Mouse (Mus musculus) testis, adult 2 months (tissue): ENCODE data around the gene Tmem189.

Source experiments
- CTCF ChIP-seq: fragments of 200-500 bp; IDR thresholded peaks from 2 replicates; pipeline ENCODE4 v1.5.1; 2012; ENCODE audit warnings: low read depth, mild to moderate bottlenecking, inconsistent platforms, low read length, moderate library complexity; ENCODE audit not compliant: control insufficient read depth, insufficient read depth, insufficient replicate concordance
- POLR2A ChIP-seq: fragments of 200-500 bp; IDR thresholded peaks from 2 replicates; pipeline ENCODE4 v1.6.1; 2012; ENCODE audit warnings: low read depth, mild to moderate bottlenecking, inconsistent platforms, low read length, moderate library complexity; ENCODE audit not compliant: control insufficient read depth

DNA sequence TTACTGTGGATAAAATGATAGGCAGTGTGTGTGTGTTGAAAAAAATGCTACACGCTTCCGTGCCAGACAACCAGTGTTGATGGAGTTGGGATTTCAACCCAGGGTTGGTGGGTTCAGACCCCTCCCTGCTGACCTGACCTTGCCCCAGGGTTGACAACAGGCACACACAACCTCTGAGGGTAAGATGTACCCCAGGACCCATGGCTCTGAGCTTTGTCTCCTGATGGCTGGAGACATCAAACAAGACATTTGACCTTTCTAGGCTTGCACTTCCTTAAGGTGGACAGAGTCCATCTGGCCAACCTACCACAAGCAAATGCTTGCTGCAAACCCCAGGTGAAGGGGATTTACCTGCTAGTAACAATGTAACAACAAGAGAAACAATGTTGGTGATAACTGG lies 3.9 kb upstream of the Tmem189 start:
- TF ChIP-seq CTCF (no peak), POLR2A (no peak)
